Mouse (Mus musculus): Measurements from ENCODE around the gene Slc17a8. TPM values are rescaled to one million over a fixed set of nuclear protein-coding genes. Genes with fewer than 3 reads are reported as not detected.

Gene Slc17a8
- total and polyA plus RNA-seq, 3 experiments: not detected

DNA sequence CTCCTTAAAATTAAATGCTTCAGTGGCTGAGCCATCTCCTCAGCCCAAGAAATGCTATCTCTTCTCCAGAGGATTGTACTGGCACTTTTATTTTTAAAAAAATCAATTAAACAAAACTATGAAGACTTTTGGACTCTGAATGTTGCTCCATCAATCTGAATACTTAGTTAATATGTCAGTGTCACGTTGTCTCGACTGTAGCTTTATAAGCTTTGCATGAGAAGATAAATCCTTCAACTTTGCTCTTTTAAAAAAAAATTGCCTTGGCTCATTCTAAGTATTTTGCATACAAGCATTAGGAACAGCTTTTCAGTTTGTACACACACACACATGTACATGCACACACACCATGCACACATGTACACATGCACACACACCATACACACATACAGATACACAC lies 3.1 kb upstream of the Slc17a8 start:
- Histone ChIP-seq H3K4me1 (ENCODE audit: control insufficient read depth in 1 of 2, insufficient read depth in 2 of 2, low read length in 2 of 2) (peaks cover 0 to 2% of the 10 kb centered on the region in 2 experiments; a peak in 1 of 4 replicates), H3K4me3 (ENCODE audit: control insufficient read depth in 1 of 2, insufficient read depth in 1 of 2, low read depth in 2 of 2, low read length in 2 of 2) (no peak overlapping the region), H3K79me2 (ENCODE audit: control insufficient read depth, insufficient read depth, low read length, poor library complexity) (no peaks in the 10 kb centered on the region), H3K27me3 (ENCODE audit: control insufficient read depth in 1 of 2, insufficient read depth in 2 of 2, low read length in 2 of 2) (no peaks in the 10 kb centered on the region), H3K9ac (ENCODE audit: control insufficient read depth, low read depth, low read length, poor library complexity, severe bottlenecking) (no peak overlapping the region), H3K9me3 (replicated peaks; ENCODE audit: insufficient read depth, low read length) (no peaks in the 10 kb centered on the region), H3K27ac (ENCODE audit: control insufficient read depth, low read depth, low read length) (no peak overlapping the region), H3K36me3 (ENCODE audit: control insufficient read depth in 1 of 2, insufficient read depth in 2 of 2, low read length in 2 of 2) (peaks cover 0 to 6% of the 10 kb centered on the region in 2 experiments; a peak in 2 of 4 replicates)
- no peak for TF ChIP-seq TCF12 (IDR thresholded peaks at IDR 0.05; ENCODE audit: low read depth, low read length)
- DNase-seq (ENCODE audit: low read depth, low spot score): no peak

DNA sequence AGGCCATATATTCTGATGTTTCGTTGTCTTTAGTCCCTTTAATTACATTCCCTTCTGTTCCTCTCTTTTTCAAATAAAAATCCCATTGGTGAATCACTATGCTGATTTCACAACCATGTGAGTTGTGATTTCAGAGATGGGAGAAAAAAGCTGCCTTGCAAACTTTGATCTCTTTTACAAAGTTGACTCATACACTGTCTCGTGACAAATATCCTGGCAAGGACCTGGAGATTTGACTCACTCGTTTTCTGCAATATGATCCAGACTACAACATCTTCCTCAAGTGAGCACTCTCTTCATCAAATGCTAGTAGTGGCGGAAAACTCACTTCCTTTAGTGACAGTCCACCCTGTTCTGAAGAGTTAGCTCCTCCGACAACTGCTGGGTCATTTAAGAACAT lies 21.7 kb downstream of the Slc17a8 start:
- peaks cover 12 to 34% of the 10 kb centered on the region in 2 experiments for H3K4me1 ChIP-seq (ENCODE audit: control insufficient read depth in 1 of 2, insufficient read depth in 2 of 2, low read length in 2 of 2)
- no peaks in the 10 kb centered on the region for H3K79me2 ChIP-seq (ENCODE audit: control insufficient read depth, insufficient read depth, low read length, poor library complexity)
- DNase-seq (ENCODE audit: low read depth, low spot score): no peak
- H3K27ac ChIP-seq (ENCODE audit: control insufficient read depth, low read depth, low read length): no peak overlapping the region
- H3K9ac ChIP-seq (ENCODE audit: control insufficient read depth, low read depth, low read length, poor library complexity, severe bottlenecking): no peak overlapping the region
- no peaks in the 10 kb centered on the region for H3K9me3 ChIP-seq (replicated peaks; ENCODE audit: insufficient read depth, low read length)
- peaks cover 0 to 20% of the 10 kb centered on the region in 2 experiments; a peak in 2 of 4 replicates for H3K36me3 ChIP-seq (ENCODE audit: control insufficient read depth in 1 of 2, insufficient read depth in 2 of 2, low read length in 2 of 2)
- no peak overlapping the region for H3K4me3 ChIP-seq (ENCODE audit: control insufficient read depth in 1 of 2, insufficient read depth in 1 of 2, low read depth in 2 of 2, low read length in 2 of 2)
- H3K27me3 ChIP-seq (ENCODE audit: control insufficient read depth in 1 of 2, insufficient read depth in 2 of 2, low read length in 2 of 2): no peaks in the 10 kb centered on the region
- TF ChIP-seq EP300 (IDR thresholded peaks at IDR 0.05; ENCODE audit: low read depth in 1 of 2, low read length in 2 of 2) (no peak), MYC (IDR thresholded peaks at IDR 0.05; ENCODE audit: low read depth, low read length) (no peak), ETS1 (IDR thresholded peaks at IDR 0.05; ENCODE audit: low read depth, low read length) (no peak), MEF2A (IDR thresholded peaks at IDR 0.05; ENCODE audit: extremely low read depth, insufficient replicate concordance, low read depth, low read length, poor library complexity, severe bottlenecking) (no peak), TAL1 (IDR thresholded peaks at IDR 0.05; ENCODE audit: low read length) (no peak), MAX (IDR thresholded peaks at IDR 0.05; ENCODE audit: low read length) (no peak), SMC3 (IDR thresholded peaks at IDR 0.05; ENCODE audit: low read depth, low read length) (no peak), ZMIZ1 (IDR thresholded peaks at IDR 0.05; ENCODE audit: low read depth, low read length) (no peak), MAFK (IDR thresholded peaks at IDR 0.05; ENCODE audit: borderline replicate concordance, low read depth, low read length) (no peak), MAZ (IDR thresholded peaks at IDR 0.05; ENCODE audit: low read depth, low read length) (no peak), CHD1 (IDR thresholded peaks at IDR 0.05; ENCODE audit: low read depth, low read length) (no peak), GATA1 (IDR thresholded peaks at IDR 0.05; ENCODE audit: low read depth, low read length) (no peak), GABPA (IDR thresholded peaks at IDR 0.05; ENCODE audit: low read depth, low read length) (no peak)

DNA sequence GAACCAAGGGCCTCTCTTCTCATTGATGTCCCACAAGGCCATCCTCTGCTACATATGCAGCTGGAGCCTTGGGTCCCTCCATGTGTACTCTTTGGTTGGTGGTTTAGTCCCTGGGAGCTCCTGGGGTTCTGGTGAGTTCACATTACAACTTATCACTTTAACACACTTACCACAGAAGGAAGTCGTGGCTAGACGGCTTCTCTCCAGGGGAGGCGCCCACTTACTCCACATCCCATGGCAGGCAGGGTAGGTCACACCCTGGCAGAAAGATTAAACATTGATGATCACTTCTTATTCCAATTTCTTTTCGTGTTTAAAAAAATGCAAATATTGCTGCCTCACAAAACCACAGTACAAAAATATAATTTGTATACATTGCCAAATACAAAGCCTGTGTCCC lies 23.8 kb downstream of the Slc17a8 start:
- Histone ChIP-seq H3K9me3 (replicated peaks; ENCODE audit: insufficient read depth, low read length) (no peaks in the 10 kb centered on the region), H3K9ac (ENCODE audit: control insufficient read depth, low read depth, low read length, poor library complexity, severe bottlenecking) (no peak overlapping the region), H3K4me3 (ENCODE audit: control insufficient read depth in 1 of 2, insufficient read depth in 1 of 2, low read depth in 2 of 2, low read length in 2 of 2) (no peak overlapping the region), H3K4me1 (ENCODE audit: control insufficient read depth in 1 of 2, insufficient read depth in 2 of 2, low read length in 2 of 2) (peaks cover 15 to 37% of the 10 kb centered on the region in 2 experiments), H3K79me2 (ENCODE audit: control insufficient read depth, insufficient read depth, low read length, poor library complexity) (no peaks in the 10 kb centered on the region), H3K27ac (ENCODE audit: control insufficient read depth, low read depth, low read length) (no peak overlapping the region), H3K36me3 (ENCODE audit: control insufficient read depth in 1 of 2, insufficient read depth in 2 of 2, low read length in 2 of 2) (peaks cover 0 to 24% of the 10 kb centered on the region in 2 experiments; a peak in 2 of 4 replicates), H3K27me3 (ENCODE audit: control insufficient read depth in 1 of 2, insufficient read depth in 2 of 2, low read length in 2 of 2) (no peaks in the 10 kb centered on the region)
- peak; percentile 83 for DNase-seq (ENCODE audit: low read depth, low spot score)
- TF ChIP-seq GATA1 (IDR thresholded peaks at IDR 0.05; ENCODE audit: low read depth, low read length) (peak; percentile 39; the same call in 1 of the 2 replicates), RCOR1 (IDR thresholded peaks at IDR 0.05; ENCODE audit: low read depth, low read length) (peak; percentile 48; the same call in 1 of the 2 replicates), MAFK (IDR thresholded peaks at IDR 0.05; ENCODE audit: borderline replicate concordance, low read depth, low read length) (no peak), KAT2A (conservative IDR thresholded peaks at IDR 0.05; ENCODE audit: low read depth, low read length) (no peak), TCF12 (IDR thresholded peaks at IDR 0.05; ENCODE audit: low read depth, low read length) (peak; percentile 75), SIN3A (IDR thresholded peaks at IDR 0.05; ENCODE audit: low read length) (peak; percentile 43; the same call in 1 of the 2 replicates), ETS1 (IDR thresholded peaks at IDR 0.05; ENCODE audit: low read depth, low read length) (peak; percentile 49; the same call in 1 of the 2 replicates), TAL1 (IDR thresholded peaks at IDR 0.05; ENCODE audit: low read length) (peak; percentile 50), EP300 (IDR thresholded peaks at IDR 0.05; ENCODE audit: low read depth in 1 of 2, low read length in 2 of 2) (peak; percentile 63 to 79)
